Mouse (Mus musculus): ENCODE measurements around the gene Endod1. TPM values are rescaled to one million over a fixed set of nuclear protein-coding genes. Genes with fewer than 3 reads are reported as not detected.

Gene Endod1
- polyA plus RNA-seq (2015; fragmentation: Nextera tagmentation; extraction: Ambion mirVana) = 24.8 and 25.0 TPM in 2 replicates

DNA sequence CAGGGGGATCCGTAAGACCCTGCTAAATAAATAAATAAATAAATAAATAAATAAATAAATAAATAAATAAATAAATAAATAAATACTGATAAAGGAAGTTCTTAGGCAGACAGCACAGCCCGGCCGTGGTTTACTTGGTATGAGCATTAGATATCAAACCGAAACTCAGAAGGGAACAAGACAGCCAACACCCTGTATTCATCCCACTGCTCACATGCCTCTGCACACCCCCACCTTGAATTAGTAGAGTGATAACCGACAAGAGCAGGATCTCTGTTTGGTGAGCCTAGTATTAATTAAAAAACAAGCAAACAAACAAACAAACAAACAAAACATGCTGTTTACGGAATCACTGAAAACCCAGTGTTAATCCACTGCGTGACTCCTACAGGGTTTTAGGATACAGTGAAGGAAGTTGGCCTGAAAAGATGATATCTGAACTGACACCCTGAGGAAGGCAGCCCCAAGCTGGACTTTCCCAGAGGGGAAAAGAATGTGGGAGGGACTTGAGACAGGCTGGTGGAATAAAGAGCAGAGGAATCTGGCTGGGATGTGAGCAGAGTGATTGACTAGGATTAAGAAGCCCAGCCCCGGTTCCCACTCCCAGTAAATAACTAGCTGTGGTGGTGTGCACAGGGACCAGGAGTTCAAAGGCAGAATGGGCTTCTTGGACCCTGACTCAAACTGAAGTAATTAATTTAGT, at the start of gene Endod1:
Gene Endod1 (minus strand): TSS at position 155 of the 703 bp plus-strand sequence.
- Histone ChIP-seq H3K9ac (peak within 1 kb of the TSS; percentile 68), H3K9me3 (replicated peaks) (no peaks in the 10 kb centered on the region), H3K36me3 (no peaks in the 10 kb centered on the region), H3K4me3 (replicated peaks) (peak within 1 kb of the TSS; percentile 76), H3K4me1 (peaks cover 21% of the 10 kb centered on the region; the same call in 1 of the 2 replicates), H3K27me3 (no peaks in the 10 kb centered on the region), H3K4me2 (replicated peaks) (peak within 1 kb of the TSS; percentile 94), H3K27ac (replicated peaks) (peak within 1 kb of the TSS; percentile 82)
- no peak; the same call in 1 of the 2 replicates for ATAC-seq (ENCODE audit: insufficient number of reproducible peaks, low FRiP score, low TSS enrichment, low read depth)
- WGBS = 7% methylated on average over 8 of the region's 8 CpGs

DNA sequence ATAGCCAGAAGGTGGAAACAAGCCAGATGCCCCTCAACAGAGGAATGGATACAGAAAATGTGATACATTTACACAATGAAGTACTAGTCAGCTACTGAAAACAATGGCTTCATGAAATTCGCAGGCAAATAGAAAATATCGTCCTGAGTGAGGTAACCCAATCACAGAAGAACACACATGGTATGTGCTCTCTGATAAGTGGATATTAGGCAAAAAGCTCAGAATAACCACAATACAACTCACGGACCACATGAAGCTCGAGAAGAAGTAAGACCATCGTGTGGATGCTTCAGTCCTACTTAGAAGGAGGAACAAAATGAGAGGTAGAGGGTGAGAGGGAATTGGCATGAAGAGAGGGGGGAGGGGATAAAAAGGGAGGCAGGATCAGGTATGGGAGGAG, 27.8 kb upstream of the Endod1 start:
- no peak overlapping the region for H3K27ac ChIP-seq (replicated peaks)
- 89% methylated on average over 5 of the region's 5 CpGs for WGBS
- H3K4me3 ChIP-seq (replicated peaks) = no peak overlapping the region
- no peak overlapping the region for H3K9ac ChIP-seq
- H3K36me3 ChIP-seq = no peaks in the 10 kb centered on the region
- no peak overlapping the region for H3K4me2 ChIP-seq (replicated peaks)
- H3K9me3 ChIP-seq (replicated peaks) = no peaks in the 10 kb centered on the region
- no peaks in the 10 kb centered on the region for H3K4me1 ChIP-seq
- H3K27me3 ChIP-seq = no peaks in the 10 kb centered on the region
- ATAC-seq (ENCODE audit: insufficient number of reproducible peaks, low FRiP score, low TSS enrichment, low read depth) = no peak

DNA sequence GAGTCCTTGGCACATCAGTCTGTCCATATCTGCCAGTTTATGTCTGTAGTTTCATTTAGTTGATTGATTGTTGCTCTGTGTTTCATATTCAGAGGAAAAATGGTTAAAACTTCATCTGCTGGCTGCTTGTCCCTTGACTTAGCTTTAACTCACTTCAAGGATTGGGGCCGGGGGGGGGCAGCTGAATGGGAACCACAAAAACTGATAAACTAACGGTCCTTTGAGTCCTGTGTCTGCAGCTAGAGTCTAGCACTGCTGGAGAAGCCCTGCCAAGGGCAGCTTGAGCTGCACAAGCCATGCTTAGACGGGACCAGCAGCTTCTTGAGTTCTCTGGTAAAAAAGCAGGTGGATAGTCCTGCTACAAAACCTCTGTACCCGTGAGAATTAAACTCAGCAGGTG, 26.7 kb upstream of the Endod1 start:
- no peak for ATAC-seq (ENCODE audit: insufficient number of reproducible peaks, low FRiP score, low TSS enrichment, low read depth)
- 66% methylated on average over 4 of the region's 4 CpGs for WGBS
- Histone ChIP-seq H3K4me2 (replicated peaks) (no peak overlapping the region), H3K36me3 (no peaks in the 10 kb centered on the region), H3K9me3 (replicated peaks) (no peaks in the 10 kb centered on the region), H3K4me3 (replicated peaks) (no peak overlapping the region), H3K9ac (no peak overlapping the region), H3K4me1 (no peaks in the 10 kb centered on the region), H3K27me3 (no peaks in the 10 kb centered on the region), H3K27ac (replicated peaks) (no peak overlapping the region)

DNA sequence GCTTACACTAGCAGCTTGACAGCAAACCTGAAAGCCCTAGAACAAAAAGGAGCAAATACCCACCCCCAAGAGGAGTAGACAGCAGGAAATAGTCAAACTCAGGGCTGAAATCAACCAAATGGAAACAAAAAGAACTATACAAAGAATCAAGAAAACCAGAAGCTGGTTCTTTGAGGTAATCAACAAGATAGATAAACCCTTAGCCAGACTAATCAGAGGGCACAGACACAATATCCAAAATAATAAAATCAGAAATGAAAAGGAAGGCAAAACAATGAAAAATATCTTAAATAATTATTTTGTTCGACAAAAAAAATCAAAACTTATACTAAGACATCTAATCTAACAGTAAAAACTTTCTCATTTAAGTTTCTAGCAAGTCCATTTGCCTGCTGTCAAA, 24.7 kb upstream of the Endod1 start:
- 75% methylated on average over 1 of the region's 1 CpGs for WGBS
- Histone ChIP-seq H3K9me3 (replicated peaks) (no peaks in the 10 kb centered on the region), H3K36me3 (no peaks in the 10 kb centered on the region), H3K4me1 (no peaks in the 10 kb centered on the region), H3K4me2 (replicated peaks) (no peak overlapping the region), H3K27ac (replicated peaks) (no peak overlapping the region), H3K9ac (no peak overlapping the region), H3K4me3 (replicated peaks) (no peak overlapping the region), H3K27me3 (no peaks in the 10 kb centered on the region)
- ATAC-seq (ENCODE audit: insufficient number of reproducible peaks, low FRiP score, low TSS enrichment, low read depth) = no peak

DNA sequence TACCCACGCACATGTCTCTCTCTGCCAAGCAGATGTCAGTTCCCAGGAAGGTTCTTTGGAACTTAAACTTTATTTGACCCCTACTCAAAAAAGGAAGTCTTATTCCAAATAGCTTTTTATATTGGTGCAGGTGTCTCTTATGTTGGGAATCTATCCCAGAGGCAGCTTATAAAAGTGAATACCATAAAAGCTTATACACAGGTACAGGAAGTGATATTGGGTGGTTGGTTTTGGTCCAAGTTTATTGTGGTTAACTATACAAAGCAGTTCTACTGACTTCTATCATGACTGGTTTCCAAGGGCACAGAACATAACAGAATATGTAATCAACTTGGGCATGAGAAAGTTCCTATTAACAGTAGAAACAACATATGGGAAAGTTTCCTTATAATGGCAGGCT, 20.8 kb upstream of the Endod1 start:
- no peaks in the 10 kb centered on the region for H3K27me3 ChIP-seq
- no peaks in the 10 kb centered on the region for H3K36me3 ChIP-seq
- H3K9me3 ChIP-seq (replicated peaks) = no peaks in the 10 kb centered on the region
- H3K4me3 ChIP-seq (replicated peaks) = no peak overlapping the region
- no peaks in the 10 kb centered on the region for H3K4me1 ChIP-seq
- no peak overlapping the region for H3K9ac ChIP-seq
- 58% methylated on average over 1 of the region's 1 CpGs for WGBS
- no peak overlapping the region for H3K27ac ChIP-seq (replicated peaks)
- no peak for ATAC-seq (ENCODE audit: insufficient number of reproducible peaks, low FRiP score, low TSS enrichment, low read depth)
- H3K4me2 ChIP-seq (replicated peaks) = no peak overlapping the region

- Histone ChIP-seq H3K36me3 (no peaks in the 10 kb centered on the region), H3K27me3 (no peaks in the 10 kb centered on the region), H3K9ac (no peak overlapping the region), H3K9me3 (replicated peaks) (no peaks in the 10 kb centered on the region), H3K27ac (replicated peaks) (no peak overlapping the region), H3K4me2 (replicated peaks) (no peak overlapping the region), H3K4me1 (no peaks in the 10 kb centered on the region), H3K4me3 (replicated peaks) (no peak overlapping the region)
- no peak for ATAC-seq (ENCODE audit: insufficient number of reproducible peaks, low FRiP score, low TSS enrichment, low read depth)
- WGBS = 87% methylated on average over 5 of the region's 5 CpGs
Observed at GRCm38 (mm10) chr9:14400392-14400791, 19.1 kb upstream of the Endod1 start.

- no peaks in the 10 kb centered on the region for H3K36me3 ChIP-seq
- H3K4me3 ChIP-seq (replicated peaks) = no peak overlapping the region
- WGBS = 74% methylated on average over 1 of the region's 1 CpGs
- H3K9ac ChIP-seq = no peak overlapping the region
- H3K4me2 ChIP-seq (replicated peaks) = no peak overlapping the region
- H3K27me3 ChIP-seq = no peaks in the 10 kb centered on the region
- H3K9me3 ChIP-seq (replicated peaks) = no peaks in the 10 kb centered on the region
- no peak for ATAC-seq (ENCODE audit: insufficient number of reproducible peaks, low FRiP score, low TSS enrichment, low read depth)
- H3K4me1 ChIP-seq = no peaks in the 10 kb centered on the region
- no peak overlapping the region for H3K27ac ChIP-seq (replicated peaks)
Observed at GRCm38 (mm10) chr9:14398946-14399345, 17.6 kb upstream of the Endod1 start.

- H3K4me1 ChIP-seq = no peaks in the 10 kb centered on the region
- no peak overlapping the region for H3K4me3 ChIP-seq (replicated peaks)
- H3K4me2 ChIP-seq (replicated peaks) = no peak overlapping the region
- no peaks in the 10 kb centered on the region for H3K36me3 ChIP-seq
- 53% methylated on average over 1 of the region's 1 CpGs for WGBS
- no peak for ATAC-seq (ENCODE audit: insufficient number of reproducible peaks, low FRiP score, low TSS enrichment, low read depth)
- H3K27me3 ChIP-seq = no peaks in the 10 kb centered on the region
- no peak overlapping the region for H3K9ac ChIP-seq
- no peaks in the 10 kb centered on the region for H3K9me3 ChIP-seq (replicated peaks)
- no peak overlapping the region for H3K27ac ChIP-seq (replicated peaks)
Observed at GRCm38 (mm10) chr9:14398084-14398483, 16.8 kb upstream of the Endod1 start.

- ATAC-seq (ENCODE audit: insufficient number of reproducible peaks, low FRiP score, low TSS enrichment, low read depth) = no peak
- no peak overlapping the region for H3K27ac ChIP-seq (replicated peaks)
- no peaks in the 10 kb centered on the region for H3K9me3 ChIP-seq (replicated peaks)
- H3K4me3 ChIP-seq (replicated peaks) = no peak overlapping the region
- H3K36me3 ChIP-seq = no peaks in the 10 kb centered on the region
- no peak overlapping the region for H3K9ac ChIP-seq
- WGBS = 84% methylated on average over 6 of the region's 6 CpGs
- H3K4me1 ChIP-seq = no peaks in the 10 kb centered on the region
- H3K4me2 ChIP-seq (replicated peaks) = no peak overlapping the region
- H3K27me3 ChIP-seq = no peaks in the 10 kb centered on the region
Observed at GRCm38 (mm10) chr9:14397449-14397819, 16.1 kb upstream of the Endod1 start.

- Histone ChIP-seq H3K9me3 (replicated peaks) (no peaks in the 10 kb centered on the region), H3K4me1 (no peaks in the 10 kb centered on the region), H3K4me2 (replicated peaks) (no peak overlapping the region), H3K27ac (replicated peaks) (no peak overlapping the region), H3K4me3 (replicated peaks) (no peak overlapping the region), H3K9ac (no peak overlapping the region), H3K36me3 (no peaks in the 10 kb centered on the region), H3K27me3 (no peaks in the 10 kb centered on the region)
- no peak for ATAC-seq (ENCODE audit: insufficient number of reproducible peaks, low FRiP score, low TSS enrichment, low read depth)
- WGBS = 62% methylated on average over 3 of the region's 3 CpGs
Observed at GRCm38 (mm10) chr9:14396819-14397448, 15.6 kb upstream of the Endod1 start.

GRCm38 (mm10) chr9:14396096-14396495, 14.8 kb upstream of the Endod1 start:
- Histone ChIP-seq H3K4me2 (replicated peaks) (no peak overlapping the region), H3K36me3 (no peaks in the 10 kb centered on the region), H3K9me3 (replicated peaks) (no peaks in the 10 kb centered on the region), H3K9ac (no peak overlapping the region), H3K4me1 (no peaks in the 10 kb centered on the region), H3K4me3 (replicated peaks) (no peak overlapping the region), H3K27me3 (no peaks in the 10 kb centered on the region), H3K27ac (replicated peaks) (no peak overlapping the region)
- no peak for ATAC-seq (ENCODE audit: insufficient number of reproducible peaks, low FRiP score, low TSS enrichment, low read depth)
- WGBS = 75% methylated on average over 2 of the region's 2 CpGs
